23 mouse cellular contexts compared by ENCODE assay signal in genomic region chr11:101179306-101179705, GRCm38 (mm10). TPM values are rescaled to one million over a fixed set of nuclear protein-coding genes. Genes with fewer than 3 reads are reported as not detected.
DNase-seq lines count a peak whose midpoint lies in the region; ATAC-seq and TF ChIP-seq lines count a peak whose summit lies in the region.
"Had no signal": no experiment of that assay in that cellular context is flagged by ENCODE, and none has a peak within 500 bp of the region (broad histone marks: within the 10 kb centered on the region; RNA-seq: fewer than 3 reads in every experiment).

No protein-coding gene starts in this region.

- no peak for TF ChIP-seq CTCF in cerebellum, adult 2 months (IDR thresholded peaks at IDR 0.05; ENCODE audit: borderline replicate concordance, insufficient read depth, low read depth, low read length)
- TF ChIP-seq CTCF in intestine, postnatal 0 days (IDR thresholded peaks at IDR 0.05; ENCODE audit: low read depth) = no peak

- H3K4me3 ChIP-seq in midbrain, embryonic 11.5 days (ENCODE audit: low read depth, low read length) = no peak overlapping the region
- H3K4me3 ChIP-seq in midbrain, embryonic 15.5 days = no peak overlapping the region
- H3K4me3 ChIP-seq in cerebellum, adult 2 months (replicated peaks; ENCODE audit: insufficient read depth, low read depth, low read length) = peak overlapping the region; percentile 45
- H3K4me3 ChIP-seq in intestine, postnatal 0 days (ENCODE audit: low read depth, low read length) = no peak overlapping the region
- H3K4me3 ChIP-seq: embryonic facial prominence, embryonic 15.5 days; forebrain, embryonic 15.5 days; hindbrain, embryonic 10.5 days; limb, embryonic 13.5 days; liver, embryonic 12.5 days had no signal

- H3K9ac ChIP-seq in midbrain, embryonic 11.5 days (ENCODE audit: low read length) = no peak overlapping the region
- no peak overlapping the region for H3K9ac ChIP-seq in midbrain, embryonic 15.5 days
- H3K9ac ChIP-seq in intestine, postnatal 0 days (ENCODE audit: low read depth, low read length) = no peak overlapping the region
- H3K9ac ChIP-seq: embryonic facial prominence, embryonic 15.5 days; forebrain, embryonic 15.5 days; limb, embryonic 13.5 days; liver, embryonic 12.5 days; neural tube, embryonic 15.5 days had no signal

- DNase-seq in midbrain, embryonic 11.5 days (ENCODE audit: low spot score, missing footprints) = peak; percentile 86
- DNase-seq in cerebellum, adult 2 months = peak; percentile 70 to 75
- DNase-seq in cerebellum, postnatal 14 days = peak; percentile 67 to 68
- DNase-seq in layer of hippocampus, adult 11-12 months (ENCODE audit: low spot score) = no peak
- DNase-seq in spleen, postnatal 36 days (ENCODE audit: low spot score in 2 of 2) = no peak
- DNase-seq: adrenal gland, postnatal 14 days; gastrocnemius, postnatal 10 days; kidney, adult 8-10 months; kidney, postnatal 10 days; layer of hippocampus, postnatal 36 days; lung, adult 18-20 months; lung, postnatal 10 days; right cerebral cortex, adult 18-20 months had no signal

- ATAC-seq in midbrain, embryonic 11.5 days (ENCODE audit: low FRiP score) = no peak
- no peak for ATAC-seq in midbrain, embryonic 15.5 days (replicated peaks)
- no peak for ATAC-seq in intestine, postnatal 0 days
- ATAC-seq: forebrain, embryonic 15.5 days; liver, embryonic 12.5 days had no signal

- peaks cover 7% of the 10 kb centered on the region for H3K4me1 ChIP-seq in midbrain, embryonic 11.5 days (ENCODE audit: control insufficient read depth, insufficient read depth, low read length)
- peaks cover 36% of the 10 kb centered on the region for H3K4me1 ChIP-seq in midbrain, embryonic 15.5 days
- H3K4me1 ChIP-seq in cerebellum, adult 2 months (ENCODE audit: control insufficient read depth, insufficient read depth, low read length) = peaks cover 46% of the 10 kb centered on the region
- 0 out of 2 replicates have a peak, but pooled peaks cover 3% of the 10 kb centered on the region for H3K4me1 ChIP-seq in intestine, postnatal 0 days (replicated peaks; ENCODE audit: control insufficient read depth, insufficient read depth, low read length)

- H3K36me3 ChIP-seq in midbrain, embryonic 11.5 days (ENCODE audit: control insufficient read depth, insufficient read depth, low read length) = no peaks in the 10 kb centered on the region
- 0 out of 2 replicates have a peak, but pooled peaks cover 5% of the 10 kb centered on the region for H3K36me3 ChIP-seq in midbrain, embryonic 15.5 days (replicated peaks)
- H3K36me3 ChIP-seq in intestine, postnatal 0 days (ENCODE audit: control insufficient read depth, insufficient read depth) = no peaks in the 10 kb centered on the region; the same call in 1 of the 2 replicates
- H3K36me3 ChIP-seq: embryonic facial prominence, embryonic 15.5 days; forebrain, embryonic 15.5 days; hindbrain, embryonic 10.5 days; limb, embryonic 13.5 days; liver, embryonic 12.5 days; midbrain, embryonic 10.5 days had no signal

- no peak overlapping the region for H3K27ac ChIP-seq in midbrain, embryonic 11.5 days (ENCODE audit: low read depth, low read length)
- H3K27ac ChIP-seq in midbrain, embryonic 15.5 days = no peak overlapping the region
- 0 out of 2 replicates have a peak overlapping the region, but pooled peaks have one; percentile 16 for H3K27ac ChIP-seq in cerebellum, adult 2 months (ENCODE audit: insufficient read depth, low read length)
- H3K27ac ChIP-seq in intestine, postnatal 0 days (ENCODE audit: low read depth, low read length) = no peak overlapping the region
- H3K27ac ChIP-seq: embryonic facial prominence, embryonic 15.5 days; forebrain, embryonic 15.5 days; hindbrain, embryonic 10.5 days; limb, embryonic 13.5 days; liver, embryonic 12.5 days; midbrain, embryonic 10.5 days; neural tube, embryonic 15.5 days had no signal

- WGBS in midbrain, embryonic 11.5 days = 81% methylated on average over 15 of the region's 15 CpGs
- WGBS in midbrain, embryonic 15.5 days = 75% methylated on average over 15 of the region's 15 CpGs
- 20% methylated on average over 15 of the region's 15 CpGs for WGBS in cerebellum, adult 2 months
- WGBS in intestine, postnatal 0 days = 79% methylated on average over 15 of the region's 15 CpGs

- H3K27me3 ChIP-seq in midbrain, embryonic 11.5 days (ENCODE audit: control insufficient read depth, insufficient read depth, low read length) = peaks cover 48% of the 10 kb centered on the region
- peaks cover 25% of the 10 kb centered on the region for H3K27me3 ChIP-seq in midbrain, embryonic 15.5 days (replicated peaks)
- H3K27me3 ChIP-seq in cerebellum, adult 2 months (ENCODE audit: control insufficient read depth, insufficient read depth, low read length) = no peaks in the 10 kb centered on the region
- peaks cover 16% of the 10 kb centered on the region for H3K27me3 ChIP-seq in intestine, postnatal 0 days (replicated peaks; ENCODE audit: control insufficient read depth, insufficient read depth, low read length)

- H3K9me3 ChIP-seq in midbrain, embryonic 11.5 days (ENCODE audit: control insufficient read depth, low read length) = no peaks in the 10 kb centered on the region
- no peaks in the 10 kb centered on the region for H3K9me3 ChIP-seq in midbrain, embryonic 15.5 days
- H3K9me3 ChIP-seq in intestine, postnatal 0 days (ENCODE audit: control insufficient read depth) = no peaks in the 10 kb centered on the region
- H3K9me3 ChIP-seq: embryonic facial prominence, embryonic 15.5 days; forebrain, embryonic 15.5 days; hindbrain, embryonic 10.5 days; limb, embryonic 13.5 days; liver, embryonic 12.5 days; midbrain, embryonic 10.5 days; neural tube, embryonic 15.5 days had no signal

- no peak overlapping the region for H3K4me2 ChIP-seq in midbrain, embryonic 11.5 days
- no peak overlapping the region for H3K4me2 ChIP-seq in midbrain, embryonic 15.5 days
- H3K4me2 ChIP-seq in intestine, postnatal 0 days (replicated peaks; ENCODE audit: low read depth) = no peak overlapping the region
- H3K4me2 ChIP-seq: embryonic facial prominence, embryonic 15.5 days; forebrain, embryonic 15.5 days; heart, embryonic 11.5 days; limb, embryonic 13.5 days; liver, embryonic 12.5 days had no signal

- 0 out of 2 replicates have a peak, but pooled peaks have one; percentile 8 for TF ChIP-seq POLR2A in cerebellum, adult 2 months (IDR thresholded peaks at IDR 0.05; ENCODE audit: borderline replicate concordance, insufficient read depth, low read length)

RNA-seq across cellular contexts. Expression of gene Ccr10, which starts 4.1 kb away (rescaled TPM):
- not detected in 2 replicates for polyA plus RNA-seq in midbrain, embryonic 11.5 days (2014; fragmentation: Nextera tagmentation; extraction: Ambion mirVana)
- 0.31 and 0.36 TPM in 2 replicates for polyA plus RNA-seq in midbrain, embryonic 15.5 days (2015; fragmentation: Nextera tagmentation; extraction: Ambion mirVana)
- 0.82 and 1.0 TPM in 2 replicates for polyA plus RNA-seq in cerebellum, adult 2 months (2012; rRNA removed)
- polyA plus RNA-seq in intestine, postnatal 0 days (2015; fragmentation: Nextera tagmentation; extraction: Ambion mirVana) = 0.13 and 0.22 TPM in 2 replicates

RNA-seq across cellular contexts. Expression of gene Plekhh3, which starts 8.2 kb away (rescaled TPM):
- polyA plus RNA-seq in midbrain, embryonic 11.5 days (2014; fragmentation: Nextera tagmentation; extraction: Ambion mirVana) = 5.8 and 7.2 TPM in 2 replicates
- 8.5 and 9.9 TPM in 2 replicates for polyA plus RNA-seq in midbrain, embryonic 15.5 days (2015; fragmentation: Nextera tagmentation; extraction: Ambion mirVana)
- 67.6 and 71.0 TPM in 2 replicates for polyA plus RNA-seq in cerebellum, adult 2 months (2012; rRNA removed)
- 7.7 and 7.8 TPM in 2 replicates for polyA plus RNA-seq in intestine, postnatal 0 days (2015; fragmentation: Nextera tagmentation; extraction: Ambion mirVana)

RNA-seq across cellular contexts. Expression of gene Cntnap1, which starts 9.0 kb away (rescaled TPM):
- polyA plus RNA-seq in midbrain, embryonic 11.5 days (2014; fragmentation: Nextera tagmentation; extraction: Ambion mirVana) = 0.30 and 0.32 TPM in 2 replicates
- polyA plus RNA-seq in midbrain, embryonic 15.5 days (2015; fragmentation: Nextera tagmentation; extraction: Ambion mirVana) = 3.4 and 3.8 TPM in 2 replicates
- polyA plus RNA-seq in cerebellum, adult 2 months (2012; rRNA removed) = 151 and 169 TPM in 2 replicates
- 5.2 and 6.0 TPM in 2 replicates for polyA plus RNA-seq in intestine, postnatal 0 days (2015; fragmentation: Nextera tagmentation; extraction: Ambion mirVana)

RNA-seq across cellular contexts. Expression of gene Tubg2, which starts 23.6 kb away (rescaled TPM):
- polyA plus RNA-seq in midbrain, embryonic 11.5 days (2014; fragmentation: Nextera tagmentation; extraction: Ambion mirVana) = 3.4 and 5.1 TPM in 2 replicates
- polyA plus RNA-seq in midbrain, embryonic 15.5 days (2015; fragmentation: Nextera tagmentation; extraction: Ambion mirVana) = 60.8 and 62.7 TPM in 2 replicates
- 44.3 and 47.8 TPM in 2 replicates for polyA plus RNA-seq in cerebellum, adult 2 months (2012; rRNA removed)
- polyA plus RNA-seq in intestine, postnatal 0 days (2015; fragmentation: Nextera tagmentation; extraction: Ambion mirVana) = 2.5 and 2.8 TPM in 2 replicates

RNA-seq across cellular contexts. Expression of gene Ezh1, which starts 47.0 kb away (rescaled TPM):
- polyA plus RNA-seq in midbrain, embryonic 11.5 days (2014; fragmentation: Nextera tagmentation; extraction: Ambion mirVana) = 10.4 and 10.6 TPM in 2 replicates
- polyA plus RNA-seq in midbrain, embryonic 15.5 days (2015; fragmentation: Nextera tagmentation; extraction: Ambion mirVana) = 27.4 and 30.7 TPM in 2 replicates
- 64.4 and 70.7 TPM in 2 replicates for polyA plus RNA-seq in cerebellum, adult 2 months (2012; rRNA removed)
- 9.8 and 10.8 TPM in 2 replicates for polyA plus RNA-seq in intestine, postnatal 0 days (2015; fragmentation: Nextera tagmentation; extraction: Ambion mirVana)

Comparison
In these comparisons a context has a peak if more than half of its experiments do, and no peak if none do; other contexts are left out.
1. DNase-seq: peak in midbrain, embryonic 11.5 days (single experiment), cerebellum, adult 2 months (2 of 2) and cerebellum, postnatal 14 days (2 of 2); none in layer of hippocampus, adult 11-12 months (single experiment) and spleen, postnatal 36 days (0 of 2).
2. RNA of gene Cntnap1, which starts 9.0 kb away (polyA plus RNA-seq): 151 to 169 TPM in cerebellum, adult 2 months; 5.2 to 6.0 TPM in intestine, postnatal 0 days, 3.4 to 3.8 TPM in midbrain, embryonic 15.5 days and 0.30 to 0.32 TPM in midbrain, embryonic 11.5 days; every median in the first group is over 10 times any median in the second.